Mouse (Mus musculus) heart, adult 9 months (tissue): ENCODE measurements around the gene Trim59.

Experiments used
- DNase-seq, 2 experiments: peaks; one replicate each; pipeline ENCODE4 v3.0.0; 2022; ENCODE audit warnings: low spot score in 2 of 2

Gene Trim59

GRCm38 (mm10) chr3:69005338-69006245 is 39.0 kb downstream of the Trim59 start:
- peak; percentile 40 to 55 for DNase-seq

GRCm38 (mm10) chr3:69004437-69005337 is 39.9 kb downstream of the Trim59 start, which contains the start of the genes Ift80 and Smc4:
Ift80 (minus strand) TSS chr3:69004570.
Smc4 (plus strand) TSS chr3:69004738.
- DNase-seq = peak; percentile 94 to 96

GRCm38 (mm10) chr3:69004055-69004436 is 40.5 kb downstream of the Trim59 start:
- no peak for DNase-seq

- no peak for DNase-seq
Observed at GRCm38 (mm10) chr3:69002781-69003180, 41.8 kb downstream of the Trim59 start.

GRCm38 (mm10) chr3:68986550-68986949 is 58.0 kb downstream of the Trim59 start:
- DNase-seq = no peak
